Mouse (Mus musculus) spleen, postnatal 4 days (tissue): ENCODE results near the gene Sspn.

Experiments
- DNase-seq, 2 experiments: peaks; one replicate each; pipeline ENCODE4 v3.0.0; 2022; ENCODE audit warnings: low spot score in 2 of 2

The Sspn gene

GRCm38 (mm10) chr6:146014312-146014711, 82.9 kb downstream of the Sspn start:
- DNase-seq, result no peak
